Mouse (Mus musculus) retina, postnatal 1 day (tissue): ENCODE results near the gene Dcun1d1.

Experiments used
- DNase-seq: peaks from one replicate; pipeline ENCODE4 v3.0.0-alpha.2; 2012

Gene Dcun1d1

DNA sequence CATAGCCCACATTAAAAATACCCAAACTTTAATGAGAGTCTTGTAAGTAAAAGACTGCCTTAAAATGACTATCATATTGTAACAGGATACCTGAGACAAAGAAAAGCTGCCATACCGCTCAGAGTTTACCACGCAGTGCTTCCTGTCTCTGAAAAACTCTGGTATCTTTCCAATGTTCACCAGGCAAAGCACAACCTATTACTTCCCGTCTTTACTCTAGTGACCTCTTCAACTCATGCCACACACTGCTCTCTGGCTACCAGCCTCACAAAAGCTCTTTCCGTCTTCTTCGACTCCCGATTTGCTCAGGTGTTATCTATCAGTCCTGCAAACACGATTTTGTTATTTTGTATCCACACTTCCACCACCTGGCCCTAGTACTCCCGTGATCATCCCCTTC, 7.4 kb downstream of the Dcun1d1 start:
- no peak for DNase-seq

DNA sequence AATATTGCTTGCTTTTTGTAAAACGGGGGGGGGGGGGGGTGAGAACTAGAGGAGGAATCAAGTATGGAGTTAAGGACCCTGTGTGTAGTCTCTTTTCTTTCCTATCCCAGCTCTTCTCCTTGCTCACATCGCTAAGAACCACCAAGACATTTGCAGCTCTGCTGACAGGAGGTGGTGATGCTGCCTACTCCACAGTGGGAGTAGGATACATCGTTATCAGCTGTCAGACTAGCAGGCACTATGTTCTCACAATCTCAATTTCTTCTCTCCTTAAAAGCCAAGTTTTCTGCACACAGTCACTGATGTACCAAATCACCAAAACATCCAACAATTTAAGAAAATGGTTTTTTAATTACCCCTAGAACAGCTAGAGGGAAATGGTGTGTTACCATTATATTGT, 7.8 kb downstream of the Dcun1d1 start:
- no peak for DNase-seq

DNA sequence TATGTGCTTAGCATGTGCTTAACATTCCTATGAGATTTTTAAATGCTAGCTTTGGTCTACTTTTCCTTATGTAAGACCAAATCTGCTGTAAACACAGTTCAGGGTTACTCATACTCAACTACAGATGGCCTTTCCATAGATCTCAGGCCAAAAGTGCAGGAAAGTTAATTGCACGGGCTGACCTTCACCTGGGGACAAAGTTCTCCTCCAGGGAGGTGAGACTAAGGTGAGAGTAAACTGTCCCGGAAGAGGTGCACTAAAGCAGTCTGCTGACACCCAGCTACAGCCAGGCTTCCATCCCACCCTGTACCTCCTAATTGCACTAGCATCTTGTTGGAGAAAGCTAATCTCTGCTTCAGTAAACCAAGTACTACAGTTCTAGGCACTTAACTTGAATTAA, 11.4 kb downstream of the Dcun1d1 start:
- DNase-seq: no peak

DNA sequence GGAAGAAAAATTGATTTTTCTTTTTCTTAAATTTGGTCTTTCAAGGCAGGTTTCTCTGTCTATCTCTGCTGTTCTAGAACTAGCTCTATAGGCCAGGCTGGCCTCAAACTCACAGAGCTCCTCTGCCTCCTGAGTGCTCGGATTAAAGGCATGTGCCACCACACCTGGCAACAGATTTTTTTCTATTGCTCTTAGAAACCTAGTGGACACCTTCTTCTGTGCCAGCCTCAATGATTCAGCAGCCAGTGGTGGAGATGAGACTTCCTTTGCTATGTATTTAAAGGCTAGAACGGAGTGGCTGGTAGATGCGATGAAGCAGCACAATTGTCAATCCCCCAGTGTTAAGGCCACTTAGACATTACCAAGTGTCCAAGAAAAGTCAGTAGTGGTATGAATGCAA, 13.2 kb downstream of the Dcun1d1 start:
- no peak for DNase-seq

DNA sequence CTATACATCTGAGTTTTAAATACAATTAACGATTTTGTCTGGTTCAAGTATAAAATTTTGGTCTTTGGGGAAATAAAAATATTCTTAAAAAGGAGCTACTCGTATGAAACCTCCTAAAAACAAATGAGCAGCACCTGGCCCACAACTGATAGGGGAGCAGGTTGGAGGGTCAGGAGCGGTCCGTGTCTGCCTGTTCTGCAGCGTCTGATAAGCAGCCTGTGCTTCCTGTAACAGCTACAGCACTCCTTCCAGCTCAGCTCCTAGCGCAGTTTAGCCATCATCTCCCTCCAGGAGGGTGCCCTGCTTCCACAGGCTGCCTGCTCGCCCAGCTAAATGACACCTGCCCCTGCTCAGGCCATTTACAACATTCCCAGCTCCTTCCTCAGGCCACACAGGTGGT, 13.8 kb downstream of the Dcun1d1 start:
- DNase-seq: no peak

DNA sequence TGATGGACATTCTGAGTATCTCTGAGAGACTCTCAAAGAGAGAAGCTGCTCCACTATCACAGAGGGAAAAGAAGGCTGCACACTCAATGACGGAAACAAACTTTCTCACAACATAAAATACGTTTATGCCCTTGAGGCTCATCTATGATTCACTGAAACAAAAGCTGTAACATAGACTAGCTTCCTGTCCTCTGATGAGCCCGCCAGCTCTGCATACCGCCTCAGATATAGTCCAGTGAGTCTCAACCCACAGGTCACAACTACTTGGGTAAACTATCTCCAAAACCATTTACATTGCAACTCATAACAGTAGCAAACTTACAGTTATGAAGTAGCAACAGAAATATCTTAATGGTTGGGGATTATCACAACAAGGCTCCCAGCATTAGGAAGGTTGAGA, 14.7 kb downstream of the Dcun1d1 start:
- DNase-seq: no peak

DNA sequence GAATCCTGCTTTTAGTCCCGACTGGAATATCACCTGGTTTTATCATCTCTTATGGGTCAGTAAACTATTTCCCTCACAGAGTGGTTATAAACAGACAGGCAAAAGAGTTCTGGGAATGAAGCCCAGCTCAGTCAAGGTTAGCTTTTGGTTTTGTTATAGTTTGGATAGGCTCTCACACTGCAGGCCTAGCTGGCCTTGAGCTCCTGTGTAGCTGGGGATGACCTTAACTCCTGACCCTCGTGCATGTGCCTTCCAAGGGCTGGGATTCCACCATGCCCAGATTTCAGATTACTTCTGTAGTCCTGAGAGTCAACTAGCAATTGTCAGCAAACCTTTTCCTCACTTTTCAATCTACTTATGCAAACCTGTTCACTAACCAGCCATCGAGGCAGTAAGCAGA, 19.0 kb downstream of the Dcun1d1 start:
- no peak for DNase-seq

DNA sequence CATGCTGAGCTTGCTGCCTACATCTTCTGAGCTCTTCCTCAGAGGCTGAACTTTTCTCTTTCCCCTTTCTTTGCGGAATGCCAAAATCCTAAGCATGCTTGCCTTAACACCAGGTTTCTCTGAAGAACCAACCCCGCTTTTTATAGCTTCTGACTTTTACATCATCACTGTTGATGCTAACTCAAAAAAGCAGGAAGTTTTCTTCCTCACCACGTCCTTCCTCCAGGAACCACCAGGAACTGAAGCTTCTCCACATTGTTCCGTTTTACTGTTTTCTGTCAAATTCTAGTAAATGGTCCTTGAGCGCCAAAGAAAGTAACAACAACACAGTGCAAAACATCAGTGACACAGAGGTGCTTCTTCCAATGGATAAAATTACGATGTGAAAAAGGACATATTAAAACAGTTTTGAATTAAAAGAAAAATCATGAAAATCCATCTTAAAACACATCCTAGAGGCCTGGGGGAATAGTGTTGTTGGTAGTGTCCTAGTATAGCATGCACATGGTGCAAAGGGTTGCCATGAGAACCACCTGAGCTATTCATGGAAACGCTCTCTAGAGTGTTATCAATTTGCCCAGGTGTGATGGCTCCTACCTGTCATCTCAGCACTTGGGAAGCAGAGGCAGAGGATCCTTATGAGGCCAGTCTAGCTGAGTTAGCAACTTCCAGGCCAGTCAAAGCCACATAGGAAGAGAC, 28.1 kb downstream of the Dcun1d1 start:
- no peak for DNase-seq

DNA sequence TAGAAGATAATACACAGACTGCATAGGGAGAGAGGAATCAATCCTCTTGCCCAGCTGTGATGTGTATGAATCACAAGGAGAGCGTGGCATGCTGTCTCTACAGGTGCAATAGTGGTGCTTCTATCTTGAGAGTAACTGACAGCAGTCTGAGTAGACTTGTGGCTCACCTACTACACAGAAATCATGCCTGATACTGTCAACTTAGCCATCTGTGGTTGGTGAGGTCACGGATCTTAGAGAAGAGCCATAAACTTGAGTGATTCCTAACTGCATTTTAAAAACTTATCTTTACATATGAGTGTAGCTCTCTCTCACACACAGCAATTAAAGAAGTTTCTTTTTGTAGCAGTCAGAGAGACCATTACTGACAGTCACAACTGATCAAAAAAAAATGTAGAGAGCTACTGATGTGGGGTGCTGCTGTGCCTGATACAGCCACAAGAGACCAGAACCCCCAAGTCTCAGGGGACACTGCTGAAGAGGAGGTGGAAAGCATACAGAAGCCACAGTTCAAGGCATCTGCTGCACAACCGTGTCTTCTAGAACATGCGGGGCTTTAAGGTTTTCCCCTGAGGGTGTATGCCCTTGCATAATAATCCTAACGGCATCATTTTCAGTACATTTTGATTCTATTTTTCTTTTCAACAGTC, 36.6 kb downstream of the Dcun1d1 start:
- no peak for DNase-seq

DNA sequence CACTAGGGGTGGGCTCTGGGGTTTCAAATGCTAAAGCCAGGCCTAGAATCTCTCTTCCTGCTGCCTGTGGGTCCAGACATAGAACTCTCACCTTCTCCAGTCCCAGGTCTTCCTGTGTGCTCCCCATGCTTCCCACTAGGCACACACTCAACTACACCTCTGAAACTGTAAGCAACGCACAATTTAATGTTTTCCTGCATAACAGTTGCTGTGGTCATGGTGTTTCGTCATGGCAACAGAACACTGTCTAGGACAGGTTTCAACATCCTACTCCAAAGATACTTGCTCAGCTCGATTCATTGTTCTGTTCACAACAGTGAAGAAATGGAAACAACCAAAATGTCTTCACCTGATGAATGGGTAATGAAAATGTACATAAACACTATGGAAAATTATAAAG, 38.1 kb downstream of the Dcun1d1 start:
- no peak for DNase-seq

DNA sequence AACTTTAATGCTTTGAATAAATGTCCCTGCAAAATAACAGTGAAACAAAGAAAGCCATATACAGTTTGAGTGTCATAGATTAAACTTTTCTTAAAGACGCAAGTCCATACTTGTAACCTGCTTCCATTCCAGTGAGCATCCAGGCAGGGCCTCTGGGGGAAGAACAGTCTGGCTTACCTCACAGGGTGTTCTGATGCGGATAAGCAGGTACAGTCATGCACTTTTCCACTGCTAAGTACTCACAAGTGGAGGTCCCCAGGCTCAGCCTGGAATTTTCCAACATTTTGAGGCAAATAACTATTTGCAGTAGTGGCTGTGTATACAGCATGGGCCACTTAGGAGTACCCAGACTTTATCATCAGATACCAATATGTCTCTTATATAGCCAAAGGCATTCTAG, 39.3 kb downstream of the Dcun1d1 start:
- DNase-seq: no peak

DNA sequence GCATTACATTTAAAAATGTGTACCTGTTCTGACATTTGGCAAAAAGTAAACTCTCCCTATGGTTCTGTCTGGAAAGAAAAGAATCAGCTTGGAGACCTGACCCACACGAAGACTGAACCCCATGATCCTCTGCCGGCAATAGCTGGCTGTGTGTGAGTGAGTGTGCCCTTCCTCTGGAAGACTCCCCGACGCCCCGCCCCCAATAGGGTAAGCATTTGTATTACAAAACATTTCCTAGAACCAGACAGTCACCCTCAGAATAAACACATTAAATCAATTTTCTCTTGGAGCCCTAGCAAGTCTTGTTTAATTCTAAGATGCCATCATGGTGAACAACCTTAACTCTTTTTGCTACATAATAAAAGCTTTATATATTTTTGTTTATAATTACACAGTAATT, 44.1 kb downstream of the Dcun1d1 start:
- DNase-seq: no peak

DNA sequence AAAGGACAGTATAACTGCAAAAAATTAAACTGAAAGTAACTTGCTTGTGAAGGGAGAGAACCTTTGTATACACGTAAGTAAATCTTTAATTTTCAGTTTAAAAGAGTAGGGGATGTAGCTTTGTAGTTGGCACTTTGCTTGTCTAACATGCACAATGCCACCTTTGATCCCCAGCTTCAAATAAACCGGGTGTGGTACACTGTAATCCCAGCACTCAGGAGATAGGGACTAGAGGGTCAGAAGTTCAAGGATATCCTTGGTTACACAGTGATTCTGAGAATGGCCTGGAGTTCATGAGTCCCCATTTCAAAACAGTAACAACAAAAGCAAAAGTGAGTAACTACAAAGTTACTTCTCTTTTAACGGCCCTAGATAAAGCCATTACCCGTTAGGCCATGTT, 46.1 kb downstream of the Dcun1d1 start:
- no peak for DNase-seq

DNA sequence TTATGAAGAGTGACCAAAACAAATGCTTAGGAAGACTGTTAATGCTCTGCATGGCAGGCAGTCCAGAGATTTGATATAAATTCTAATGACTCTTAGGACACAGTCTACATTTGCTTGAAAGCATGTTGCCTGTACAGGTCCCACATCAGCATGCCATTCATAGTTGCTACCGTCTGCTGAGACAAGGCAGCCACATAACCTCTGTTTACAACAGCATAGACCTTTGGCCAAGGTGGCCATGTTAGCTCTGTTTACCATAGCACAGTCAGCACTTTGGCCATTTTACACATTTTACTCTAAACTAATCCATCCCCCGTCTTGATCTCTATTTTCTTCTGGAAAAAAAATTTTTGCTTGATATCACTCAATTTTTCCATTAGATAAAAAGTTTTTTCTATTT, 47.7 kb downstream of the Dcun1d1 start:
- no peak for DNase-seq

DNA sequence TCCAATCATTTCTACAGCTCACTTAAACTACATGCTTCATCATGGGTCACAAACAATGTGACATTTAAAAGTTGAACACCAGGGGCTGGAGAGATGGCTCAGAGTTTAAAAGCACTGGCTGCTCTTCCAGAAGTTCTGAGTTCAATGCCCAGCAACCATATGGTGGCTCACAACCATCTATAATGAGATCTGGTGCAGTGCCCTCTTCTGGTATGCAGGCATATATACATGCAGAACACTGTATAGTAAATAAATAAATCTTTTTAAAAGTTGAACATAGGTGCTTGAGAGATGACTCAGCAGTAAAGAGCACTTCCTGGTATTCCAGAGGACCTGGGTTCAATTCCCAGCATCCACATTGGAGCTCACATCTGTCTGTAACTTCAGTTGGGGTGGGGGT, 54.0 kb downstream of the Dcun1d1 start:
- no peak for DNase-seq

DNA sequence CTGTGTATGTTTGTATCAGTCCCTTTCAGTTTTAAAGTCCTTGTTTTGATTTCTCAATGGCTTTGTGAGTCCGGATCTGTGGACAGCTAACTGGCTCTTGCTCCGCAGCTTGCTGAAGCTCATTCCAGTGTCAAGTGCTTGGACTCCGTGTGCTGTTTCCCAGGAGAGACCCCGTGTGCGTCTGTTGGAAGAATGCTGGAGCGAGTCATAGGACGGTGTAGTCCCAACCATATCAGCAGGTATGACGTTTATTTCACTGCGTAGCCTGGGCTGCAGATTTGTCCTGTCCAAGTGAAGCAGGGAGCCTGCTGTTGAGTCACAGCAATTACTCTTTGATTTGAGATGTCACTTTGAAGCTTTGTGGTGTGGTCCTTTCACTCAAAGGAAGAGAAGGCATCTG, 87.9 kb downstream of the Dcun1d1 start:
- DNase-seq: no peak
